Mouse (Mus musculus): Measurements from ENCODE around the gene Wdr20.

- no peak for TF ChIP-seq CTCF (IDR thresholded peaks at IDR 0.05; ENCODE audit: low read depth)
- TF ChIP-seq EP300 (IDR thresholded peaks at IDR 0.05; ENCODE audit: low read depth): no peak
Observed at GRCm38 (mm10) chr12:110802674-110803297, 65.0 kb downstream of the Wdr20 start.
